Mouse (Mus musculus) gastrocnemius, adult 2 months (tissue): ENCODE measurements at regions not wholly inside any gene's neighbourhood (a gene's known extent, or its start where the extent isn't known, plus 50 kb on each side); places are given as distances from the start of the nearest gene placed in this dataset.

ENCODE experiments used
- DNase-seq: peaks from one replicate; pipeline ENCODE4 v3.0.0; 2022
- H3K27ac ChIP-seq: fragments of 200-600 bp; 2 replicates; pipeline ENCODE4 v1.8.1; 2022; ENCODE audit warnings: mild to moderate bottlenecking
- H3K4me3 ChIP-seq: fragments of 200-600 bp; 2 replicates; pipeline ENCODE4 v1.8.1; 2022; ENCODE audit warnings: mild to moderate bottlenecking, moderate library complexity
- CTCF ChIP-seq: fragments of 200-600 bp; IDR thresholded peaks from 2 replicates; pipeline ENCODE4 v1.8.1; 2022; ENCODE audit warnings: antibody characterized with exemption, mild to moderate bottlenecking, moderate library complexity
- intact Hi-C: fragments of 180-260 bp; cut with DNase I; formaldehyde crosslinking; loops from one replicate; pipeline ENCODE4 v1.15.1; 2025

DNA sequence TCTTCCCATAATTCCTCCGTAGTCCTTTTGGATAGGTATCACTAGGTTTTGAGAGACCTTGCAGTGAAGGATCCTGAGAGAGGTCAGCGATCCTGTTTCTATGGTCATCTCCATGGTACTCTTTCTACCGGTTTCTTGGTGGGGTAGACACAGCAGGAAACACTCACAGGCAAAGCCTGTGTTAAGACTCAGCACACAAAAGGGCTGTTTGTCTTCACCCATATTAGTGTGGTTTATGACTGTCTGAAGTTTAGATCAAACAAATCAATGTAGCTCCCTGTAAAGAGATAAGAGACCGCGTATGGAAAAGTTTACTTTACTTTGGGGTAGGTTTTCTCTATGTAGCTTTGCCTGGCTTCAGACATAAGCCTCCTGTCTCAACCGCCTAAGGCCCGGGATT is 282.5 kb upstream of the Rbms1 start:
- Histone ChIP-seq H3K27ac (no peak overlapping the region), H3K4me3 (no peak overlapping the region)
- no peak for DNase-seq
- intact Hi-C loops = no loop called here
- no peak for TF ChIP-seq CTCF

DNA sequence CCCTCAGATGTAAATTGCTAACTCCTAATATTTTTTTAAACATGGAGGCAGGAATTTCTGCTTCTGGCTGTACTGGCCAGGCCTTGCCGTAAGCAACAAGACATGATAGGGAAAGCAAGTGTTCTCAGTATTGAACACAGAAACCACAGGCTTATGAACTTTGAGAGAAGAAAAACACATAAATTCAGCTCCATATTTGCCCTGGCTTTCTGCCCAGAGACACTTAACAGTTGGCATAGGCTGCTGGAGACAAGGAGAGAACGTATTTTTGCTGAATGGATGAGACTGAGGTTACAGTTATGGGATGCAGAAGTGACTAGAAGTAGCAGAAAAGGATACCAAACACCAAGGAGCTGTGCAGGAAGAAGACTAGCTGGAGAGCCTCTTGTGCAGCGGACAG is 258.7 kb upstream of the Rbms1 start:
- no peak overlapping the region for H3K27ac ChIP-seq
- TF ChIP-seq CTCF = no peak
- DNase-seq = no peak

DNA sequence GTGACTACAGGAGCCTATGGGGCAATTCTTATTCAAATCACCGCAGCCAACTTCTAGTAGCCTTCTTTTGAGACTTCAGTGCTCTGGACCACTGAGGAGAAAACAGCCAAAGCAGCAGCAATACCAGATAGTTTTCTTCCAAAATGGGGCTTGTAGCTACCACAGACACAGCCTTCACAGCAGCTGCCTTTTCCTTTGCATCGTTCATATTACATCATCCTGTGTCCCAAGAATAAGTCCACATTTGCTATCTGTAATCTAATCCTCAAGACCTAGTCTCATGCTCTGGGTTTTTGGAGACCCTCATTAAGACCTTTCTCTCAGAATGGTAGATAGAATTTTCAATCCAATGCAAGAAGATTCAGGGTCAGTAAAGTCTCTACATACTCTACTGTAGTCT is 258.2 kb upstream of the Rbms1 start:
- no peak for TF ChIP-seq CTCF
- Histone ChIP-seq H3K27ac (no peak overlapping the region), H3K4me3 (no peak overlapping the region)
- intact Hi-C loops = no loop called here
- no peak for DNase-seq

More for the DNA sequence above, 258.7 kb upstream of the Rbms1 start:
- intact Hi-C loops = no loop called here
- H3K4me3 ChIP-seq = no peak overlapping the region

GRCm38 (mm10) chr2:61213951-61214350 is 251.0 kb upstream of the Rbms1 start:
- no peak for DNase-seq
- intact Hi-C loops = no loop called here

GRCm38 (mm10) chr2:61201387-61201786 is 238.4 kb upstream of the Rbms1 start:
- Histone ChIP-seq H3K27ac (no peak overlapping the region), H3K4me3 (no peak overlapping the region)
- intact Hi-C loops = no loop called here
- DNase-seq = no peak
- TF ChIP-seq CTCF = no peak

More at GRCm38 (mm10) chr2:61213951-61214350, 251.0 kb upstream of the Rbms1 start:
- H3K4me3 ChIP-seq = no peak overlapping the region
- TF ChIP-seq CTCF = no peak
- H3K27ac ChIP-seq = no peak overlapping the region

DNA sequence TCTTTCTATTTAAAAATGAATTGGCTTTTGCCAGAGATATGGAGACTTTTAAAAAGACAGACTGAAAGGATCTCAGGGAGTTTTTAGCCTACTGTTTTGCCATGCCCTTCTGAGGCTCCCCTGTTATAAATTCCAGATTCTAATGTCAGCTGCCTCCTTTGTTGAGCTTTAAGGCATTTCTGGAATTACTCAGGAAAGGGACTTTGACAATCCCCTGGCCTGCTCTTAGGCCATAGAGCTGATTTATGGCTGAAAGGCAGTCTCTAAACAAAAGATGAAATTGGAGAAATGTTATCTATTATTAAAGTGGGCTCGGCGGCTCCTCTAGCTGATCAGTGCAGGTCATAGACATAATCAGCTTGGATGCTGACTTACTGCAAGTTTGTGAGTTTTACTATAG is 231.0 kb upstream of the Rbms1 start:
- TF ChIP-seq CTCF = no peak
- DNase-seq = no peak
- no peak overlapping the region for H3K27ac ChIP-seq
- no peak overlapping the region for H3K4me3 ChIP-seq
- intact Hi-C loops = no loop called here

- no peak for TF ChIP-seq CTCF
- Histone ChIP-seq H3K4me3 (no peak overlapping the region), H3K27ac (no peak overlapping the region)
- DNase-seq = no peak
- intact Hi-C loops = no loop called here
Observed at GRCm38 (mm10) chr2:61182424-61182979, 219.5 kb upstream of the Rbms1 start.

DNA sequence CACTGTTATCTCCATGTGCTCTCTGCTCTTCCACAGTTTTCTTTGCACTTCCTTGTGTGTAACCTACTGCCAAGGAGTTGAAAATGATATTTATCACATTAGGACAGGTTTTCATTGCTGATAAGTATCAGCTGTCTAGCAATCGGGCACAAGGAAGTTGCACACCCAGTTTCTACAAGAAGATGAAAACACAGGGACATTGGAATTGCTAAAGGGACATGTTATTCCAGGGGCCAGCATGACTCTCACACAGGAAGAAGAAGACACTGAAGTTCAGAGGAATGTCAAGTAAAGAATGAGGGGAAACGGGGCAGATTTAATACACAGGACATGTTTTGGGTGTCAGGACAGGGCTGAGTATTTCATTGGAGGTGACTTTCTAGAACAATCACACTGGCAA is 214.8 kb upstream of the Rbms1 start:
- intact Hi-C loops = no loop called here

GRCm38 (mm10) chr2:61176807-61177206 is 213.8 kb upstream of the Rbms1 start:
- H3K4me3 ChIP-seq = no peak overlapping the region
- H3K27ac ChIP-seq = no peak overlapping the region
- no peak for TF ChIP-seq CTCF
- intact Hi-C loops = no loop called here
- peak; percentile 16 for DNase-seq

More for the DNA sequence above, 214.8 kb upstream of the Rbms1 start:
- TF ChIP-seq CTCF = no peak
- no peak for DNase-seq
- no peak overlapping the region for H3K4me3 ChIP-seq
- no peak overlapping the region for H3K27ac ChIP-seq

DNA sequence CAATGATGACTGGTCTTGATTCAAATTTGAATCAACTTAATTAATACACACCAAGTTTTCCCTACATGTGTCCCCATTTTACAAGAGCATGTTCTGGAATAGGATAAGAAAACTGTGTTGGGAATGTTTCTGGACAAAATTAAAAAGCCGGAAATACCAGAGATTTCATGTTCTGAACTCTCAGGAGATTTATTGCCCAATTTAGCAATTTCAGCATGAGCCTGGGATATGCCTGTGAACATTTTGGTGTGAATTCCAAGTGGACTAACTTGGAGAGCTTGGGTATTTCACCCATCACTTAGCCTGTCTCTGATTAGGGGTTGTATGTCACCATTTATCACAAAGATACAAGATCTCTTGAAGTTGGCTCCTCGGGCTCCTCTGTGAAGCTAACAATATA is 210.6 kb upstream of the Rbms1 start:
- intact Hi-C loops = no loop called here
- no peak for TF ChIP-seq CTCF
- DNase-seq = no peak
- Histone ChIP-seq H3K4me3 (no peak overlapping the region), H3K27ac (peak overlapping the region; percentile 50)

DNA sequence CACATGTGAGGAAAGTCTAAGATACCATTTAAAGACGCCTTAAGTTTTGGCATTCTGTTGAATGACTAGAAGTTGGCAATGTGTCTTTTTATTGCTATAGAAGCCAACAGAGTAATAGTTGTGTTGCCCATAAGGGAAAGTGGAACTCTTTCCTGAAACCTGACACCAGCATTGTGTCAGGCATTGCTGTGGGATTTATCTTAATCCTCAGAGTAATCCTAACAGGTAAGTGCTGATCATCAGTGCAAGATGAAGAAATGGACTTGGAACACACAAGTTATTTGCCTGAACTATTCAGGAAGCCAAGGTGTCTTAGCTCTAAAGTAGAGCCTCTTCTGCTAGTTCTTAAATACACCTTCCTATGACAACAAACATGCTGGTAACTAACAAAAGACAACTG is 198.3 kb upstream of the Rbms1 start:
- TF ChIP-seq CTCF = no peak
- intact Hi-C loops = no loop called here
- H3K4me3 ChIP-seq = no peak overlapping the region
- H3K27ac ChIP-seq = no peak overlapping the region
- DNase-seq = no peak

- no peak for TF ChIP-seq CTCF
- H3K27ac ChIP-seq = no peak overlapping the region
- intact Hi-C loops = no loop called here
- H3K4me3 ChIP-seq = no peak overlapping the region
- DNase-seq = no peak
Observed at GRCm38 (mm10) chr2:61159761-61160160, 196.8 kb upstream of the Rbms1 start.

- Histone ChIP-seq H3K27ac (peak overlapping the region; percentile 86), H3K4me3 (peak overlapping the region; percentile 62)
- intact Hi-C loops = no loop called here
- no peak for TF ChIP-seq CTCF
- DNase-seq = peak; percentile 62
Observed at GRCm38 (mm10) chr2:61138998-61139631, 176.1 kb upstream of the Rbms1 start.

DNA sequence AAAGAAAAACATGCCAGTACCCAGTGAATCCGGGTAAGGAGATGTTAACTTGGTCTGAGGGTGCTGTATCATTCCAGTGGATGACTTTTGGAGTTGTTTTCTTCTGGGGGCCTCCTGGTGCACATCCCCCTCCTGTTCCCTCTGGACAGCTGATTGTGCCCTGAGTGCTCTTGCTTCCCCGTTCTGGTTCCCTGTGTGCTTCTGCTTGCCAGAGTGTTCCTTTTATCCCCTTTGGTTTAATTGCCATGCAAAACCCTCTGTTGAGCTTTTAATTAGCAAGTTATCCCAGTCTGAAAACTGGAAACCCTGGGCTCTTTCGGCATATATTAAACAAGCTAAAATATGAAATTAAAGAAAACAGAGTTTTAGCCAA is 175.6 kb upstream of the Rbms1 start:
- intact Hi-C loops = no loop called here

More for the DNA sequence above, 175.6 kb upstream of the Rbms1 start:
- H3K27ac ChIP-seq = peak overlapping the region; percentile 86
- DNase-seq = peak; percentile 19
- peak overlapping the region; percentile 62 for H3K4me3 ChIP-seq
- TF ChIP-seq CTCF = no peak
